Mouse (Mus musculus) thymus, adult 18-20 months (tissue): Measurements from ENCODE around the gene Mcub.

Experiments used
- DNase-seq, 2 experiments: peaks; one replicate each; pipeline ENCODE4 v3.0.0; 2022; ENCODE audit warnings: mixed read lengths in 2 of 2

Gene Mcub

GRCm38 (mm10) chr3:129969432-129970395, at the start of gene Mcub:
Gene Mcub, minus strand, starts transcription at chr3:129970206.
- DNase-seq: peak; percentile 32 to 40

- DNase-seq: no peak
Observed at GRCm38 (mm10) chr3:130012943-130013342, 42.9 kb upstream of the Mcub start.

- DNase-seq: no peak
Observed at GRCm38 (mm10) chr3:130011236-130011635, 41.2 kb upstream of the Mcub start.

GRCm38 (mm10) chr3:130006141-130006540, 36.1 kb upstream of the Mcub start:
- no peak for DNase-seq

GRCm38 (mm10) chr3:130000926-130001325, 30.9 kb upstream of the Mcub start:
- no peak for DNase-seq

- no peak for DNase-seq
Observed at GRCm38 (mm10) chr3:129998526-129998925, 28.5 kb upstream of the Mcub start.

- no peak for DNase-seq
Observed at GRCm38 (mm10) chr3:129998001-129998400, 28.0 kb upstream of the Mcub start.

GRCm38 (mm10) chr3:129997324-129997723, 27.3 kb upstream of the Mcub start:
- no peak for DNase-seq

GRCm38 (mm10) chr3:129987297-129987696, 17.3 kb upstream of the Mcub start:
- no peak for DNase-seq

GRCm38 (mm10) chr3:129985335-129985734, 15.3 kb upstream of the Mcub start:
- no peak for DNase-seq

GRCm38 (mm10) chr3:129984797-129985196, 14.8 kb upstream of the Mcub start:
- no peak for DNase-seq

GRCm38 (mm10) chr3:129982271-129982670, 12.3 kb upstream of the Mcub start:
- no peak for DNase-seq

- no peak for DNase-seq
Observed at GRCm38 (mm10) chr3:129981756-129982155, 11.8 kb upstream of the Mcub start.

- no peak for DNase-seq
Observed at GRCm38 (mm10) chr3:129979510-129979909, 9.5 kb upstream of the Mcub start.

- DNase-seq: no peak
Observed at GRCm38 (mm10) chr3:129978716-129979115, 8.7 kb upstream of the Mcub start.

GRCm38 (mm10) chr3:129976317-129976716, 6.3 kb upstream of the Mcub start:
- no peak for DNase-seq

- no peak for DNase-seq
Observed at GRCm38 (mm10) chr3:129970529-129971515, 816 bp upstream of the Mcub start.

- DNase-seq: no peak
Observed at GRCm38 (mm10) chr3:129969031-129969430, 975 bp downstream of the Mcub start.

GRCm38 (mm10) chr3:129967874-129968273, 2.1 kb downstream of the Mcub start:
- no peak for DNase-seq

- no peak for DNase-seq
Observed at GRCm38 (mm10) chr3:129964681-129965080, 5.3 kb downstream of the Mcub start.

- no peak for DNase-seq
Observed at GRCm38 (mm10) chr3:129962533-129962932, 7.5 kb downstream of the Mcub start.

GRCm38 (mm10) chr3:129953296-129953695, 16.7 kb downstream of the Mcub start:
- no peak for DNase-seq

GRCm38 (mm10) chr3:129949158-129949773, 20.7 kb downstream of the Mcub start:
- DNase-seq: no peak
